Mouse (Mus musculus): ENCODE results near the gene D6Ertd527e.
A peak's percentile ranks its signal among the peaks of the same experiment; 100 is the strongest.
"Not testable (repeated sequence)": the region's sequence is repeated elsewhere in the genome, so short reads cannot be mapped to it uniquely, and the experiment has no call there.

The D6Ertd527e gene

GRCm38 (mm10) chr6:87104123-87104796 is at the start of gene D6Ertd527e:
TSS of gene D6Ertd527e (plus strand) at chr6:87104746.
- no peak for DNase-seq (ENCODE audit: low spot score)

GRCm38 (mm10) chr6:87059754-87060153 is 44.8 kb upstream of the D6Ertd527e start:
- DNase-seq (ENCODE audit: low spot score): no peak

- no peak for DNase-seq (ENCODE audit: low spot score)
Observed at GRCm38 (mm10) chr6:87063586-87063985, 41.0 kb upstream of the D6Ertd527e start.

GRCm38 (mm10) chr6:87068209-87068608 is 36.3 kb upstream of the D6Ertd527e start:
- DNase-seq (ENCODE audit: low spot score): no peak

- DNase-seq (ENCODE audit: low spot score): no peak
Observed at GRCm38 (mm10) chr6:87069195-87069900, 35.2 kb upstream of the D6Ertd527e start.

- no peak for DNase-seq (ENCODE audit: low spot score)
Observed at GRCm38 (mm10) chr6:87070641-87071040, 33.9 kb upstream of the D6Ertd527e start.

GRCm38 (mm10) chr6:87072759-87073158 is 31.8 kb upstream of the D6Ertd527e start:
- no peak for DNase-seq (ENCODE audit: low spot score)

- DNase-seq (ENCODE audit: low spot score): no peak
Observed at GRCm38 (mm10) chr6:87075092-87075685, 29.4 kb upstream of the D6Ertd527e start.

- no peak for DNase-seq (ENCODE audit: low spot score)
Observed at GRCm38 (mm10) chr6:87079457-87079856, 25.1 kb upstream of the D6Ertd527e start.

GRCm38 (mm10) chr6:87085026-87085425 is 19.5 kb upstream of the D6Ertd527e start:
- no peak for DNase-seq (ENCODE audit: low spot score)

GRCm38 (mm10) chr6:87088356-87088755 is 16.2 kb upstream of the D6Ertd527e start:
- no peak for DNase-seq (ENCODE audit: low spot score)

- DNase-seq (ENCODE audit: low spot score): no peak
Observed at GRCm38 (mm10) chr6:87090877-87091276, 13.7 kb upstream of the D6Ertd527e start.

- DNase-seq (ENCODE audit: low spot score): no peak
Observed at GRCm38 (mm10) chr6:87092476-87092875, 12.1 kb upstream of the D6Ertd527e start.

GRCm38 (mm10) chr6:87093631-87094030 is 10.9 kb upstream of the D6Ertd527e start:
- not testable (repeated sequence) for DNase-seq (ENCODE audit: low spot score)

GRCm38 (mm10) chr6:87099261-87099660 is 5.3 kb upstream of the D6Ertd527e start:
- DNase-seq (ENCODE audit: low spot score): no peak

GRCm38 (mm10) chr6:87099671-87100296 is 4.8 kb upstream of the D6Ertd527e start:
- no peak for DNase-seq (ENCODE audit: low spot score)

GRCm38 (mm10) chr6:87100297-87101020 is 4.1 kb upstream of the D6Ertd527e start:
- no peak for DNase-seq (ENCODE audit: low spot score)

GRCm38 (mm10) chr6:87101281-87101954 is 3.1 kb upstream of the D6Ertd527e start:
- DNase-seq (ENCODE audit: low spot score): peak; percentile 73

- no peak for DNase-seq (ENCODE audit: low spot score)
Observed at GRCm38 (mm10) chr6:87101955-87102353, 2.6 kb upstream of the D6Ertd527e start.

GRCm38 (mm10) chr6:87102421-87102911 is 2.1 kb upstream of the D6Ertd527e start:
- DNase-seq (ENCODE audit: low spot score): no peak

- no peak for DNase-seq (ENCODE audit: low spot score)
Observed at GRCm38 (mm10) chr6:87103314-87103713, 1.2 kb upstream of the D6Ertd527e start.
